Mouse (Mus musculus) bone marrow, adult 2 months (tissue): Measurements from ENCODE around the gene Dvl3. TPM values are rescaled to one million over a fixed set of nuclear protein-coding genes. Genes with fewer than 3 reads are reported as not detected.

Experiments
- H3K27ac ChIP-seq: fragments of 200-500 bp; 2 replicates; pipeline ENCODE4 v1.5.1; 2012; ENCODE audit warnings: low read depth, mild to moderate bottlenecking, control low read depth, inconsistent platforms, low read length; ENCODE audit not compliant: control insufficient read depth, poor library complexity, insufficient read depth
- H3K4me1 ChIP-seq: fragments of 200-500 bp; 2 replicates; pipeline ENCODE4 v1.6.1; 2011; ENCODE audit warnings: low read length; ENCODE audit not compliant: control insufficient read depth, insufficient read depth
- H3K4me3 ChIP-seq: fragments of 200-500 bp; replicated peaks from 2 replicates; pipeline ENCODE3; 2011; ENCODE audit warnings: mild to moderate bottlenecking, low read depth, low read length, control low read depth; ENCODE audit not compliant: control insufficient read depth
- CTCF ChIP-seq: fragments of 200-500 bp; IDR thresholded peaks from 2 replicates; pipeline ENCODE4 v1.5.1; 2011; ENCODE audit warnings: low read length, control low read depth; ENCODE audit not compliant: control insufficient read depth, insufficient read depth
- POLR2A ChIP-seq: fragments of 200-500 bp; IDR thresholded peaks from 2 replicates; pipeline ENCODE4 v1.6.1; 2011; ENCODE audit warnings: low read depth, mild to moderate bottlenecking, control low read depth, low read length, borderline replicate concordance; ENCODE audit not compliant: control insufficient read depth
- WGBS: fragments of 180-500 bp; shearing (Covaris S2); methylation state at CpG from one replicate; pipeline ENCODE4 v1.1.7; 2018; 5-methylcytosine and 5-hydroxymethylcytosine counted together
- polyA plus RNA-seq: library from polyadenylated mRNA; stranded (reverse); fragments of >200 nt; gene quantifications from 2 replicates; pipeline ENCODE4 v1.2.4, GENCODE M21; 2011; ENCODE audit warnings: low replicate concordance; ENCODE audit not compliant: missing spikeins, insufficient read depth, insufficient read length

Gene Dvl3
- polyA plus RNA-seq, 1 experiment = 19.5 TPM

GRCm38 (mm10) chr16:20557381-20557780, 40.6 kb downstream of the Dvl3 start:
- Histone ChIP-seq H3K4me1 (no peaks in the 10 kb centered on the region), H3K27ac (no peak overlapping the region), H3K4me3 (no peak overlapping the region)
- WGBS = 87% methylated on average over 7 of the region's 7 CpGs
- no peak for TF ChIP-seq POLR2A
- no peak for TF ChIP-seq CTCF

GRCm38 (mm10) chr16:20565075-20565474, 48.3 kb downstream of the Dvl3 start:
- TF ChIP-seq CTCF (no peak), POLR2A (no peak)
- Histone ChIP-seq H3K4me1 (no peaks in the 10 kb centered on the region), H3K27ac (no peak overlapping the region), H3K4me3 (no peak overlapping the region)
- 32% methylated on average over 1 of the region's 1 CpGs for WGBS

Other genes with a start within 250 kb of the Dvl3 start
- 57.4 and 96.3 TPM in 2 replicates for gene Parl, start 214.6 kb upstream of the Dvl3 start, polyA plus RNA-seq
- 1.5 TPM in 1 of 2 replicates, not detected in the other for gene Cyp2ab1, start 191.6 kb upstream of the Dvl3 start, polyA plus RNA-seq
- gene Abcc5, start 90.6 kb upstream of the Dvl3 start, polyA plus RNA-seq = 32.1 and 71.4 TPM in 2 replicates
- 38.0 and 64.7 TPM in 2 replicates for gene Eif2b5, start 18.2 kb upstream of the Dvl3 start, polyA plus RNA-seq
- gene Ap2m1, start 18.5 kb downstream of the Dvl3 start, polyA plus RNA-seq = 117 and 135 TPM in 2 replicates
- gene Abcf3, start 31.6 kb downstream of the Dvl3 start, polyA plus RNA-seq = 30.4 and 53.5 TPM in 2 replicates
- not detected in 2 replicates for gene Vwa5b2, start 72.5 kb downstream of the Dvl3 start, polyA plus RNA-seq
- 1.1 and 4.3 TPM in 2 replicates for gene Eef1akmt4, start 94.6 kb downstream of the Dvl3 start, polyA plus RNA-seq
- not detected in 2 replicates for gene Gm49333, start 94.6 kb downstream of the Dvl3 start, polyA plus RNA-seq
- gene Alg3, start 94.8 kb downstream of the Dvl3 start, polyA plus RNA-seq = 7.5 and 11.3 TPM in 2 replicates
- 1.3 TPM in 1 of 2 replicates, not detected in the other for gene Camk2n2, start 104.3 kb downstream of the Dvl3 start, polyA plus RNA-seq
- not detected in 2 replicates for gene Ece2, start 112.8 kb downstream of the Dvl3 start, polyA plus RNA-seq
- gene Psmd2, start 134.7 kb downstream of the Dvl3 start, polyA plus RNA-seq = 194 and 227 TPM in 2 replicates
- 90.4 and 125 TPM in 2 replicates for gene Eif4g1, start 151.3 kb downstream of the Dvl3 start, polyA plus RNA-seq
- 3.7 and 7.0 TPM in 2 replicates for gene Fam131a, start 176.3 kb downstream of the Dvl3 start, polyA plus RNA-seq
- 31.6 and 50.1 TPM in 2 replicates for gene Polr2h, start 200.7 kb downstream of the Dvl3 start, polyA plus RNA-seq
- gene Clcn2, start 200.8 kb downstream of the Dvl3 start, polyA plus RNA-seq = 12.8 and 23.1 TPM in 2 replicates
- gene Chrd, start 216.1 kb downstream of the Dvl3 start, polyA plus RNA-seq = 0.36 TPM in 1 of 2 replicates, not detected in the other
- gene Thpo, start 217.5 kb downstream of the Dvl3 start, polyA plus RNA-seq = not detected in 2 replicates